Mouse (Mus musculus) heart, adult 2 months (tissue): ENCODE data around the gene Enpp7.

ENCODE experiments used
- CTCF ChIP-seq: fragments of 200-600 bp; IDR thresholded peaks from 2 replicates; pipeline ENCODE4 v1.8.1; 2022; ENCODE audit warnings: antibody characterized with exemption, mild to moderate bottlenecking, moderate library complexity
- EP300 ChIP-seq: fragments of 200-500 bp; IDR thresholded peaks from 2 replicates; pipeline ENCODE4 v1.6.1; 2011; ENCODE audit warnings: low read depth, low read length, control low read depth; ENCODE audit not compliant: insufficient read depth
- POLR2A ChIP-seq: fragments of 200-500 bp; IDR thresholded peaks from 2 replicates; pipeline ENCODE4 v1.6.1; 2011; ENCODE audit warnings: mild to moderate bottlenecking, low read depth, low read length, control low read depth; ENCODE audit not compliant: insufficient read depth

DNA sequence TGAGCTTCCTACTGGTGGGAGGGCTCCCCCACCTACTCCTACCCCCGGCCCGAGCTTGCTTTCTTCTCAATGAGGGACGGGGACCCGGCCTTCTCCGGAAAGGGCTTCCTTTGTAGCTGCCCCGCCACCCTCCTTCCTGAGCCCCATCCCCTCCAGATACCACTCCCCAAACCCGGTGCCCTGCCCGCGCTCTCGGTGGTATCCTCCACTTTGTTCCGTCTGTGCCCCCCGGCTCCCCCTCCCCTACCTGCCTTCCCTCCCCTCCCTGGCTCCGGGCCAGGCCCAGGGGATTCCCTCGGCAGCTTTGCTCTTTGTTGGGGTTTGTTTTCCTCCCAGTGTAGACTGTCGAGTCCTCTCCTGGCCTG is 35.6 kb downstream of the Enpp7 start:
- TF ChIP-seq POLR2A (no peak), CTCF (no peak), EP300 (no peak)
